Mouse (Mus musculus) heart, adult 2 months (tissue): ENCODE data around the gene Ankrd26.

Source experiments
- CTCF ChIP-seq: fragments of 200-600 bp; IDR thresholded peaks from 2 replicates; pipeline ENCODE4 v1.8.1; 2022; ENCODE audit warnings: antibody characterized with exemption, mild to moderate bottlenecking, moderate library complexity
- POLR2A ChIP-seq: fragments of 200-500 bp; IDR thresholded peaks from 2 replicates; pipeline ENCODE4 v1.6.1; 2011; ENCODE audit warnings: mild to moderate bottlenecking, low read depth, low read length, control low read depth; ENCODE audit not compliant: insufficient read depth

- TF ChIP-seq CTCF (no peak), POLR2A (no peak)
Observed at GRCm38 (mm10) chr6:118520668-118521067, 41.4 kb downstream of the Ankrd26 start.
